Mouse (Mus musculus) spleen, postnatal 36 days (tissue): ENCODE data around the gene Il5.

Source experiments
- DNase-seq, 2 experiments: peaks; one replicate each; pipeline ENCODE4 v3.0.0; 2022; ENCODE audit warnings: low spot score in 2 of 2, mixed read lengths in 1 of 2

Gene Il5

GRCm38 (mm10) chr11:53745260-53745659 lies 24.7 kb downstream of the Il5 start:
- no peak for DNase-seq

DNA sequence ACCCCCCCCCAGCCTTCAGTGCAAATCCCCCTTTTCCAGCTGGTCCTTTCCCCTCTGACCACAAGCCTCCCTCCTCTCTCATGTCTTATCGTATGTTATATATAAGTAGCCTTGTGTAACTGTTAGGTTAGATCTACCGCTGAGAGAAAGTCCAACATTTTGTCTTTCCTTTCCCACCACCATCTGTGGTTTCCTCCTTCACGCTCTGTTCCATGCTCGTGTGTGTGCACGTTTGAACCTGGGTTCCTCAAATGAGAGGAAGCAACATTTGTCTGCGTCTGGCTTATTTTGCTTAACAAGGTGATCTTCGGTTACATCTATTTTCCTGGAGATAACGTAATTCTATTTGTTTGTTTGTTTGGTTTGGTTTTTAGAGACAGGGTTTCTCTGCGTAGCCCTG lies 27.4 kb downstream of the Il5 start:
- no peak for DNase-seq

DNA sequence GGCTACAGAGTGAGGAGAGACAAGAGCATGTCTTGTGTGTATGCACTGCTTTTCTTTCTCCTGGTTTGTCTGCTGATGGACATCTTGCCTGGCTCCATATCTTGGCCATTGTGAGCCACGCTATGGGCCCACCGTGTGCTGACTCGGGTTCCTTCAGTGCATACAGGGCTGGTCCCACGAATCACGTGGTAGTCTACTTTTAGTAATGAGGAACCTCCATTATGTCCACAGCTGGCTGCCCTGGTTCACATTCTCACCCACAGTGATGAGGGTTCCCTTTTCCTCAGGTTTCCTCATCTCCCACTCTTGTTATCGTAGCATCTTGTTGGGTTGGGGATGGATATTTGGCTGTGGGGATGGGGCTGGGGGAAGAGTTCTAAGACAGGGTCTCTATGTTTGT lies 28.0 kb downstream of the Il5 start:
- no peak for DNase-seq

- DNase-seq, result no peak
These were observed 28.7 kb downstream of the Il5 start for GRCm38 (mm10) chr11:53749306-53749705.

DNA sequence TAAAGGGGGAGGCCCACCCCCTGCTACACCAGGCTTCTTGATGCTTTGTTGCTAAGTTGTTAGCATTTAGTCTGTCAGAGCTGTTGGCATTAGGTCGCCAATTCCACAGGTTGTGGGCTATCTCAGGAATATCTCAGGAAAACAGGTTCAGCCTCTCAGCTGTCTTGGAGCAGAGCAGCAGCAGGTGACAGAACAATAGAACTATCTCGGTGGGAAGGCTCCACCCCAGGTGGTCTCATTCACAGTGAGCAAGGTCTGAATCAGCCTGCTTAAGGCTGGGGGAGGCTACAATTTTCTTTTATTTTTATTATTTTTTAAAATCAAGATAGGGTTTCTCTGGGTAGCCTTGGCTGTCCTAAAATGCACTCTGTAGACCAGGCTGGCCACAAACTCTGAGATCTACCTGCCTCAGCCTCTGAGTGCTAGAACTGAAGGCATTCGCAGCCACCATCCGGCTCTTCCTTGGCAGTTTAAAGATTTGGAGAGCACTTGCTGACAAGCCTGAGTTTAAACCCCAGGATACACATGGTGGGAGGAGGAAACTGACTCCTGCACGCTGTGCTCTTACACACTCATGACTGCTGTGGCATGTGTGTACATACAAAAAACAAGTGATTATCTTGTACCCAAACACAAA lies 29.2 kb downstream of the Il5 start:
- DNase-seq, result no peak

GRCm38 (mm10) chr11:53755011-53755595 lies 34.5 kb downstream of the Il5 start:
- DNase-seq, result no peak

GRCm38 (mm10) chr11:53757612-53758011 lies 37.0 kb downstream of the Il5 start:
- DNase-seq, result no peak

- peak in 1 of 2 experiments; percentile 43 for DNase-seq
These were observed 37.4 kb downstream of the Il5 start for GRCm38 (mm10) chr11:53758033-53758432.

GRCm38 (mm10) chr11:53758791-53759351 lies 38.3 kb downstream of the Il5 start:
- peak in 1 of 2 experiments; percentile 52 for DNase-seq

DNA sequence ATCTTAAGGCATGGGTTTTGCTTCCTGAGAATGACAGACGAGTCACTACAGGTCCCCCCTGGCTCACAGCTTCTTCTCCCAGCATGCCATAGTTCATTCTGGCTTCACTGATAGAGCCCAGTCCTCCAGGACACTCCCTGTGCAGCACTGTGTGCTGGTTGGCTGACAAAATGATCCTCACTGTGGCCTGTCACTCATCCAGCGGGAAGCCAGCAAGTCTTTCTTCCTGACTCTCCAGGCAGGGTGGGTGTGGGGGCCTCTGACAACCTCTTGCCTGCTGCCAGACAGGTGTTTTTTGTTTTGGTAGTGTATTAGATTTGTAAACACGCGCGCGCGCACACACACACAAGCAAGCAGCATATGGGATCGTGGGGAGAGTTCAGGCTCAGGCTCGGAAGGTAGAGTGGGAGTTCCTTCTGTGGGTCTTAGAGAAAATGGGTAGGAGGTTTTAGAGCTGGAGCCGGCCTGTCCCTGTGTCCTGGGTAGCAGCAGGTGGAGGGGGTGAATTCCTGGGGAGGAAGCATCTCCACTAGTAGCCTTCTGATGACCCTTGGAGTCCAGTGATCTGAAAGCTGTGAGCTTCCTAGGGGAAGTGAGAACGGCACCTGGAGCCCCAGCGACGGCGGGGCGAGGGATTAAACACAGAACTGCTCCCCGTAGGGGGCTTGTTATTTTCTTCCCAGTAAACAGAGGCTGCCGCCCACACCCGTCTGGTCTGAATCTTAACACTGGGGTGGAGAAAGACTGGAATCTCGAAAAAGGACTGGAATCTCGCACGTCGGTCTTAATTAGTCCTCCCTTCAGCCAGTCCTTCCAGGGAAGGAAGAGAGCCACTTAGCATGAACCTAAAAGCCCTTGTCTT lies 39.2 kb downstream of the Il5 start:
- no peak for DNase-seq

DNA sequence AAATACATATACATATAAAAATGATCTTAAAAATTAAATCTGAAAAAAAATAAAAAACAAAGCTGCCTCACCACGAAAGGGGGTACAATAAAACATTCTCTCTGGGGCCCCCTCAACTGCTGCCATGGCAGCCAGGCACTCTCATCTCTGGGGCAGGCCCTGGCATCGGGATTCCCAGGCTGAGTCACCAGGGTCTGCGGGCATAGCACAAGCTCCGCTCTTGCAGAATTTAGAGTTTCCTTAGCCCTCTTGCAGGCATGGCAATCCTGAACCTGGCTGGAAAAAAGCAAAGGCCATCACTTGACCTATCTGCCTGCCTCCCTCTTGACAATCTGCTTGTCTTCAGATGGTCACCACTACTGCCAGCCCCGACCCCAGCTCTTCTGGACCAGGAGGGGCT lies 40.7 kb downstream of the Il5 start:
- DNase-seq, result no peak

- DNase-seq, result no peak
These were observed 41.2 kb downstream of the Il5 start for GRCm38 (mm10) chr11:53761822-53762221.

- no peak for DNase-seq
These were observed 41.8 kb downstream of the Il5 start for GRCm38 (mm10) chr11:53762426-53762825.

DNA sequence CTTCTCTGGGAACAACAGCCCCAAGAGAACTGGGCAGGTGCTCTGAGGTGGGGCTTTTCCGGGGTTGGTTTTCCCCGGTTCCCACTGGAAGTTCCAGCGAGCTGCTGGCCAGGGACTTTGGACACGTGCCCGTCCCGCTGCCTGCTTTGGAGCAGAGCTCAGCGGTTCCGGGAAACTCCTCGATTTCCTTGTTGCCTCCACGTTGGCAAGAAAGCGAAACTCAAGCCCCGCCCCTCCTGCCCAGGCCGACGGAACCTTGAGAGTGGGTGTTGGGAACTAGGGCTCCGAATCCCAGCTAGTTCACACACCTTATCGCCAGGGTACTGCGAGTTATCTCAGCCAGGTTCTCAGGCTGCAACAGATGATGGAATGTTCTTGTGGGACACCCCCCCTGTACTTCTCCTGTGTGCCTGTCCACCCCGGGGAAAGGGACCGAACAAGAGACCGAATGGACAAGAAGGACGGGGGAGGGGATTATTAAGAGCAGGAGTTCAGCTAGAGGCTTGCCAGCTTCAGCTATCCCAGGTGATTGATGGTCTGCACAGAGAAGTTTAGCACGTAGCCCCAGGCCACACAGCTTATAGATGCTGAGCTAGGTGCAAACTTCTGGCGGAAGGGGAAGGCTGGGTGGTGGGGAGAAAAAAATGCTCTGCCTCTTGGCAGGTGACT lies 42.4 kb downstream of the Il5 start:
- peak; percentile 69 to 74 for DNase-seq

GRCm38 (mm10) chr11:53763496-53764140 lies 43.0 kb downstream of the Il5 start:
- peak; percentile 94 to 96 for DNase-seq

GRCm38 (mm10) chr11:53764581-53764980 lies 44.0 kb downstream of the Il5 start:
- no peak for DNase-seq

DNA sequence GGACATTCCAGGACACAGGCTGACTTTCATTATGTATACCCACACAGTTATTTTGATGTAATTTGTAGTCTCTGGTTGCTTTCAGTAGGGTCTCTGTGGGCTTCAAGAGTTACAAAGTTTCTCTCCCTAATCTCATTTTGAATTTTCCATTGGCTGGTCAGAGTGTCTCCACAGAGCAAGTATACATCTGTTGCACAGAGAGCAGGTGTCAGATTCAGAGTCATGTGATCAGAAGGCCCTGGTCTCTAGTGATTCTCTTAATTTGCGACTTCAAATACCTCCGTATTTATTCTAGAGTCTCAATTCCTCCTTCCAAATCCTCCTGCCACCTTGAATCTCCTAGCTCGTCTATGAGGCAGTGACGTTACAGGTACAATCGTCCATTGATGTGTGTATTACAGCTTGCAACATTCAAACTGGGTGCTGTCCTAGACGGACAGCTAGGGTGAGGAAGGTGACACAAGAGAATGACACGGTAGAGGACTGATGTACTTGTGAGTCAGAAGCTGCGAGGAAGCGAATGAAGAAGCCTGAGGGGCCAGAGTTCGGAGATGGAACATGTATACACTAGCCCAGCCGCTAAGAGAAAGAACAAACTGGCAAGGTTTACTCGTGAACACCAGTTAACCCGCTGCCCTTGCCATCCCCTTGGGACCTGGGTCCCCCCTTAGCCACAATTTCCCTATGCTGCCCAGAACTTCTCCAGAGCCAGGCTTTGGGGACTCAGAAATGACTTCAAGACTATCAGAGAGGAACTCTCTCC lies 48.0 kb downstream of the Il5 start:
- no peak for DNase-seq

GRCm38 (mm10) chr11:53769185-53769576 lies 48.6 kb downstream of the Il5 start:
- DNase-seq, result no peak

- DNase-seq, result peak; percentile 98 to 99
These were observed 49.1 kb downstream of the Il5 start, which contains the start of gene Irf1 for GRCm38 (mm10) chr11:53769760-53770124. Gene Irf1, plus strand, starts transcription at chr11:53770014.

DNA sequence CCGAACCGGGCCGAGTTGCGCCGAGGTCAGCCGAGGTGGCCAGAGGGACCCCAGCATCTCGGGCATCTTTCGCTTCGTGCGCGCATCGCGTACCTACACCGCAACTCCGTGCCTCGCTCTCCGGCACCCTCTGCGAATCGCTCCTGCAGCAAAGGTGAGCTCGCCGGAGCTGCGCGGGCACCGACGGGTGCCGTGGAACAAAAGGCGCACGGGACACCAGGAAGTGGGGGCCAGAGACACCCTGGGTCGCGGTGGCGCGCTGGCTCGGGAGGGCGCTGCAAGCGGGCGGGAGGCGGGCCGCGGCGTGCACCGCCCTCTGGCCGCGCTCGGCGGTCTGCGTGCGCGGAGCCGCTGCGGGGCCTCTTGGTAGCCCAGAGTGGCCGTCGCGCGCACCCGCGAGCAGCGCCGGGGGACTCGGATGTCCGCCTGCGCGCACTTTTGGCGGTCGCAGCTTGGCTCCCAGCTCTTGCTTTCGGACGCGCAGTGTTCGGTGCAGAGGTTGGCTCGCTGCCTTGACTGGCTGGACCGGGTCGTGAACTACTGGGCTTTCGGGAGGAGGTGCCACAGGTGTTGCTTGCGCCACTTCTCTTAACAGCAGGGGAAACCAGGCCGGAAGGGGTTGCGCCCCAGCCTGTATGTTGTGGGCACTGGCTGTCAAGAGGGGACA lies 49.7 kb downstream of the Il5 start:
- DNase-seq, result peak; percentile 80 to 81
